In the genomic region with DNA sequence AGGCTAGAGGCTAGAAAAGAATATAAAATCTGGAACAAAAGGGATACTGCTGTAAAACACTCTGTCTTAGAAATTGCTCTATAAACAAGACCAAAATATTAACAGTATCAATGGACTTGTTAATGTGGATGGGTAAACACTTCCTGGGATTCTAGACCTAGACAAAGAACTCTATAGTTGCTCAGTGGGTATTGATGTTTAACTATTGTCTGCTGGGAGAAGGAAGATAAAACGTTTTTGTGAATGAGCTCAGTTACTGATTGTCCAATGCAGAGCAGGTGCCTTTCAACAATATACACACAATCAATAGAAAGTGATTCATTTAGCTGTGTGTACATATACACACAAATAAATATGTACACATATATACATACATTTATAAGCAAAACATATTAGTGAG, we compare ENCODE assay signal across 28 mouse cellular contexts.
"Had no signal": no experiment of that assay in that cellular context is flagged by ENCODE, and none has a peak within 500 bp of the region (broad histone marks: within the 10 kb centered on the region; RNA-seq: fewer than 3 reads in every experiment).

No protein-coding gene starts in this region.

- H3K9me3 ChIP-seq: embryonic facial prominence, embryonic 10.5 days; embryonic facial prominence, embryonic 12.5 days; embryonic facial prominence, embryonic 13.5 days; embryonic facial prominence, embryonic 15.5 days; forebrain, embryonic 10.5 days; forebrain, embryonic 12.5 days; forebrain, embryonic 13.5 days; forebrain, embryonic 15.5 days had no signal

- H3K36me3 ChIP-seq: embryonic facial prominence, embryonic 10.5 days; embryonic facial prominence, embryonic 12.5 days; embryonic facial prominence, embryonic 13.5 days; embryonic facial prominence, embryonic 15.5 days; forebrain, embryonic 10.5 days; forebrain, embryonic 12.5 days; forebrain, embryonic 15.5 days had no signal

- H3K4me1 ChIP-seq: embryonic facial prominence, embryonic 10.5 days; embryonic facial prominence, embryonic 12.5 days; embryonic facial prominence, embryonic 13.5 days; embryonic facial prominence, embryonic 15.5 days; forebrain, embryonic 10.5 days; forebrain, embryonic 12.5 days; forebrain, embryonic 13.5 days; forebrain, embryonic 15.5 days had no signal

- H3K4me3 ChIP-seq: embryonic facial prominence, embryonic 10.5 days; embryonic facial prominence, embryonic 12.5 days; embryonic facial prominence, embryonic 13.5 days; embryonic facial prominence, embryonic 15.5 days; erythroblast, embryonic 14.5 days; forebrain, embryonic 10.5 days; forebrain, embryonic 12.5 days; forebrain, embryonic 13.5 days; forebrain, embryonic 15.5 days; gastrocnemius, adult 2 months had no signal

- H3K27me3 ChIP-seq: embryonic facial prominence, embryonic 12.5 days; embryonic facial prominence, embryonic 13.5 days; embryonic facial prominence, embryonic 15.5 days; forebrain, embryonic 12.5 days; forebrain, embryonic 13.5 days; forebrain, embryonic 15.5 days had no signal

- H3K4me2 ChIP-seq: embryonic facial prominence, embryonic 12.5 days; embryonic facial prominence, embryonic 13.5 days; embryonic facial prominence, embryonic 15.5 days; forebrain, embryonic 12.5 days; forebrain, embryonic 13.5 days; forebrain, embryonic 15.5 days had no signal

- H3K9ac ChIP-seq: embryonic facial prominence, embryonic 12.5 days; embryonic facial prominence, embryonic 13.5 days; embryonic facial prominence, embryonic 15.5 days; forebrain, embryonic 12.5 days; forebrain, embryonic 13.5 days; forebrain, embryonic 15.5 days; forebrain, postnatal 0 days had no signal

- H3K27ac ChIP-seq: embryonic facial prominence, embryonic 10.5 days; embryonic facial prominence, embryonic 12.5 days; embryonic facial prominence, embryonic 13.5 days; embryonic facial prominence, embryonic 15.5 days; forebrain, embryonic 10.5 days; forebrain, embryonic 12.5 days; forebrain, embryonic 13.5 days; forebrain, embryonic 15.5 days; gastrocnemius, adult 2 months had no signal

- DNase-seq: cerebellum, adult 2 months; cerebellum, adult 8-10 months; cerebellum, adult 9-10 months; cerebellum, adult 9-11 months; cerebellum, postnatal 10 days; cerebellum, postnatal 14 days; cerebellum, postnatal 25 days; cerebellum, postnatal 36 days; embryo, embryonic 11 days; forebrain, postnatal 0 days; gastrocnemius, adult 2 months; gastrocnemius, postnatal 10 days; gastrocnemius, postnatal 14 days; gastrocnemius, postnatal 25 days; gastrocnemius, postnatal 36 days; heart, adult 11 months; heart, adult 18-20 months had no signal

- ATAC-seq: forebrain, embryonic 13.5 days; forebrain, embryonic 14.5 days; forebrain, embryonic 15.5 days; forebrain, embryonic 16.5 days; forebrain, postnatal 0 days had no signal
